Mouse (Mus musculus): ENCODE data around the gene Tex26.

The Tex26 gene

GRCm38 (mm10) chr5:149488360-149489021 lies 49.0 kb downstream of the Tex26 start:
- DNase-seq (ENCODE audit: inconsistent ontology term): no peak

- peak; percentile 53 for DNase-seq (ENCODE audit: inconsistent ontology term)
Measured at GRCm38 (mm10) chr5:149489136-149489535, 49.7 kb downstream of the Tex26 start.

- DNase-seq (ENCODE audit: inconsistent ontology term): no peak
Measured at GRCm38 (mm10) chr5:149490275-149490674, 50.8 kb downstream of the Tex26 start.

- DNase-seq (ENCODE audit: inconsistent ontology term): no peak
Measured at GRCm38 (mm10) chr5:149495655-149496054, 56.2 kb downstream of the Tex26 start.

GRCm38 (mm10) chr5:149496401-149497066 lies 57.1 kb downstream of the Tex26 start:
- DNase-seq (ENCODE audit: inconsistent ontology term): no peak

DNA sequence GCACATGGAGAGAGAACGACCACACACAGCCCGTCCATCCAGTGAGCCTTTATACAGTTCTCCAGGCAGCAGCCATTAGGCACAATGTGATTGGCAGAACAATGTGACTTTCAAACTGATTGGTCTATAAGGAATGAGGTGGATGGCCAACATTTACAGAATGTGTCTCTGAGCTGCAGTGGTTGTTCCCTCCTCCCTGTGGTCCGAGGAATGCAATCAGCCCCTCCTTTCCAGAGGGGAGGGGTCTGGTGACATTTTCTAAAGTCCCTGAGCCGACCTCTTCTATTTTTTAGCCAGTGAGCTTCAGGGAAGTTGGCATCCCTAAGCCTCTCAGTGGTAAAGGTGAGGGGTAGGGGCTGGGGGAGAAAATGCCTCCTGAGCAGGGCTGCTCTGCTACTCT lies 60.5 kb downstream of the Tex26 start:
- no peak for DNase-seq (ENCODE audit: inconsistent ontology term)

DNA sequence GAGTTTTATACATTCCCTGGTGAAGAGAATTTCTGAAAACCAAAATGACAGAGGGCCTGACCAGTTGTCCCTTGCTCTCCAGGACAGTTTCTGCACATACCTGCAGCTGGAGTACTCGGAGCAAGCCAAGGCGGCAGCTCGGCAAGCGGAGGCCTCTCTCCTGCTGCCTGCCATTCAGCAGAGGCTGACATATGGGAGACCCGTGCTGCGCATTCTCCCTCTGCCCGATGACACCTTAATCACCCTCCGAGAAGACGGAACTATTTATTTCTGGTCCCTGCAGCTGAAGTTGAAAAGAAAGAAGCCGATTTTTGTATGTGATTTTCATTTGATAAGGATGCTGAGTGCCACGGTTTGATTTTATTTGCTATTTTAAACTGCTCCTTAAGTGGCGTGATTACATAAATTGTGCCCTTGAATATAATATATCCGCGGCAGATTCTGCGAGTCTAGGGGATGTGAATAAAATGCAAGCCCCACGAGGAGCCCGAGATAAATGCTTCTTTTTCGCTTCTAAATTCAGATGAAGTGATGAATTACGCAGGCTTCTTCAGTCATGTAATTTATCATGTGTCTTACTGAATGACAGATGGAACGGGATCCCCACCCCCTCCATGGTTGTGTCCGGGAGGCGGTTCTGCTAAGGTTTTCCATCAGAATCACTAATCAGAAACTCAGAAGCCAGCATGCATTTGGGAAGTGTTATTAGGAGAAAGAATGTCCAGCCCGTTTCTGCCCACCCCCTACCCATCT lies 64.1 kb downstream of the Tex26 start:
- DNase-seq (ENCODE audit: inconsistent ontology term): no peak

DNA sequence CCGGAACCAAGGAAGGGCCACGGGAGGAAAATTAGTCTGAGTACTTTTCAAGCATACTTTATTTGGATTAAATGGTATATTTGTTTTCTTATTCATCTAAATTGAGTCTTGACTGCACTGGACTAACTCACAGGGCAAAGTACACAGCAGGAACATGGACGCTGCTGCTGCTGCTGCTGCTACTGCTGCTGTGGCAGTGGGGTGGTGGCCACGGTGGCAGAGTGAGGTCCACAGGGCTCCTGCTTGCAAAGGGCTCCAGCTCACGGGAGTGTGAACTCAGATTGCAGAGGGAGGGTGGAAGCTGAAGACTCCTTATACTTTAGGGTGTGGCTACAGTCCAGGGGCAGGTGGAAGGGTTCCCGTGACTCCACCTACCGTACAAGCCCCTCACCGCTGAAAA lies 65.5 kb downstream of the Tex26 start:
- DNase-seq (ENCODE audit: inconsistent ontology term): no peak

- no peak for DNase-seq (ENCODE audit: inconsistent ontology term)
Measured at GRCm38 (mm10) chr5:149506033-149506432, 66.6 kb downstream of the Tex26 start.

- DNase-seq (ENCODE audit: inconsistent ontology term): no peak
Measured at GRCm38 (mm10) chr5:149508094-149509029, 68.9 kb downstream of the Tex26 start.

GRCm38 (mm10) chr5:149510323-149510722 lies 70.9 kb downstream of the Tex26 start:
- DNase-seq (ENCODE audit: inconsistent ontology term): no peak

- DNase-seq (ENCODE audit: inconsistent ontology term): no peak
Measured at GRCm38 (mm10) chr5:149512695-149513094, 73.2 kb downstream of the Tex26 start.

GRCm38 (mm10) chr5:149513438-149514086 lies 74.1 kb downstream of the Tex26 start:
- no peak for DNase-seq (ENCODE audit: inconsistent ontology term)

- peak; percentile 75 for DNase-seq (ENCODE audit: inconsistent ontology term)
Measured at GRCm38 (mm10) chr5:149514087-149514671, 74.7 kb downstream of the Tex26 start.

GRCm38 (mm10) chr5:149514890-149515289 lies 75.4 kb downstream of the Tex26 start:
- no peak for DNase-seq (ENCODE audit: inconsistent ontology term)

GRCm38 (mm10) chr5:149517116-149517515 lies 77.7 kb downstream of the Tex26 start:
- no peak for DNase-seq (ENCODE audit: inconsistent ontology term)

All from Muller cell, postnatal 12 days (primary cell).